Mouse (Mus musculus): Measurements from ENCODE around the gene Guk1. TPM values are rescaled to one million over a fixed set of nuclear protein-coding genes. Genes with fewer than 3 reads are reported as not detected.

The Guk1 gene
- polyA plus RNA-seq, 1 experiment from 2014 or later = 109 TPM

DNA sequence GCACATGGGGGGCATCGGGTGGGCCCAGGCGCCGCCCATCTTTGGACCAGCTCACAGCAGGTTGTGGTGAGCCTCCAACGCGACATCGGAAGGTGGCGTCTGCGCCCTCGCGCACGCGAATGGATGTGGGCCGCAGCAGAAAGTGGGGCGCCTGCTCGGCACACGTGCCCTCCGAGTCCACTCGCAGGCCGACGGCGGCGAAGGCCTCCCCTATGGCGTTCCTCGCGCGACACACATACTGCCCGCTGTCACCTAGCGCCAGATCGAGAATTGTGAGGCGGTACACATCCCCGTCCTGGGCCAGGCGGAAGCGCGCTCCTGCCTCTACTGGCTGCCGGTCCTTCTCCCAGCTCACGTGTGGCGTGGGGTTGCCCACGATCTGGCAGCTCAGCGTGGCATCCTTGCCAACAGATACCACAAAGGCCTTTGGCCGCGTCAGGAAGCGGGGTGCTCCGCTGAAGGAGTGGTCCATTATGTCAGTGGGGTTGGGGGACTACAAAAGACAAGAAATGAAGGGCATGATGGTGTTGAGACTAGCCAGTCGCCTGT, 56.0 kb downstream of the Guk1 start, which contains the start of gene Obscn:
TSS of gene Obscn (minus strand) at position 499 of the 549 bp plus-strand sequence.
- H3K36me3 ChIP-seq = peaks cover 15% of the 10 kb centered on the region; the same call in 1 of the 2 replicates
- WGBS = 28% methylated on average over 44 of the region's 44 CpGs
- H3K9me3 ChIP-seq (replicated peaks) = no peaks in the 10 kb centered on the region
- H3K27me3 ChIP-seq = peaks cover 39% of the 10 kb centered on the region
- peak within 1 kb of the TSS; percentile 48 for H3K4me3 ChIP-seq
- no peak for ATAC-seq (replicated peaks; ENCODE audit: insufficient number of reproducible peaks, insufficient read depth, low FRiP score, low read depth)
- H3K9ac ChIP-seq = peak within 1 kb of the TSS; percentile 71; the same call in 1 of the 2 replicates
- peak within 1 kb of the TSS; percentile 87 for H3K27ac ChIP-seq
- peaks cover 53% of the 10 kb centered on the region for H3K4me1 ChIP-seq (replicated peaks)
- H3K4me2 ChIP-seq = peak within 1 kb of the TSS; percentile 62

- H3K27ac ChIP-seq = no peak overlapping the region
- H3K4me3 ChIP-seq = peak overlapping the region; percentile 25; the same call in 1 of the 2 replicates
- peaks cover 21% of the 10 kb centered on the region; the same call in 1 of the 2 replicates for H3K36me3 ChIP-seq
- peaks cover 53% of the 10 kb centered on the region for H3K4me1 ChIP-seq (replicated peaks)
- H3K9ac ChIP-seq = 0 out of 2 replicates have a peak overlapping the region, but pooled peaks have one; percentile 10
- H3K4me2 ChIP-seq = peak overlapping the region; percentile 62
- WGBS = 24% methylated on average over 55 of the region's 55 CpGs
- no peak for ATAC-seq (replicated peaks; ENCODE audit: insufficient number of reproducible peaks, insufficient read depth, low FRiP score, low read depth)
- peaks cover 39% of the 10 kb centered on the region for H3K27me3 ChIP-seq
- H3K9me3 ChIP-seq (replicated peaks) = no peaks in the 10 kb centered on the region
These were observed 56.8 kb downstream of the Guk1 start for GRCm38 (mm10) chr11:59135051-59135820.

DNA sequence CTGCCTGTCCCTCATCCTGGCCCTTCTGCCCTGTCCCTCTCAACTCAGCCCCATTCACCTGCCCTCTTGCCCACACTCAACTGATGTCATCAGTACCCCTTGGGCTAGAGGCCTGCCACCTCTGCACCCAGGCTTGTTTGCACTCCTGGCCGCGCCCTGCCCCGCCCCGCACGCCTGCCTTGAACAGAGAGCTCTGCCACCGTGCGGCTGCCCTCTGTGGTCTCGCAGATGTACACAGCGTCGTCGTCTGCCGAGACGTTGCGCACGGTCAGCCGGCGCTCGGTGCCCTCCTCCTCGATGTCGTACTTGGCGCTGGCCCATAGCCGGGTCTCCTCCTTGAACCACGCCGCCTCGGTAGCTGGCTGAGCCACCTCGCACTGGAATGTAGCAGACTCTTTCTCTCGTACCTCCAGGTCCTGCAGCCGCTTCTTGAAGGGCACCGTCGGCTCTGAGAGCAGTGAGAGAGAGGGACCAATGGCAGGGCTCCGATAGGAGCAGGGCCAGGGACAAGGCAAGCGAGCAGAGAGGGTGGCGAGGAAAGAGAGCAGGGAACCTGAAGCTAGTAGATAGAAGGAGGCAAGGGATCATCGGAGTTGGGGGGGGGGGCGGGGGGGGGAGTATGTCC, 57.5 kb downstream of the Guk1 start:
- H3K4me2 ChIP-seq = peak overlapping the region; percentile 62
- no peak for ATAC-seq (replicated peaks; ENCODE audit: insufficient number of reproducible peaks, insufficient read depth, low FRiP score, low read depth)
- peak overlapping the region; percentile 25 for H3K4me3 ChIP-seq
- 0 out of 2 replicates have a peak overlapping the region, but pooled peaks have one; percentile 5 for H3K27ac ChIP-seq
- no peaks in the 10 kb centered on the region for H3K9me3 ChIP-seq (replicated peaks)
- peaks cover 46% of the 10 kb centered on the region for H3K4me1 ChIP-seq (replicated peaks)
- H3K27me3 ChIP-seq = peaks cover 39% of the 10 kb centered on the region
- H3K9ac ChIP-seq = no peak overlapping the region
- H3K36me3 ChIP-seq = peaks cover 23% of the 10 kb centered on the region; the same call in 1 of the 2 replicates
- 7% methylated on average over 34 of the region's 35 CpGs for WGBS

Other genes with a start within 250 kb of the Guk1 start
- gene Hist3h2ba, start 243.3 kb downstream of the Guk1 start, polyA plus RNA-seq (2015; fragmentation: Nextera tagmentation; extraction: Ambion mirVana) = 18.0 and 18.3 TPM in 2 replicates
- 30.4 and 34.7 TPM in 2 replicates for gene Hist3h2a, start 237.5 kb downstream of the Guk1 start, polyA plus RNA-seq (2015; fragmentation: Nextera tagmentation; extraction: Ambion mirVana)
- gene Trim17, start 237.5 kb downstream of the Guk1 start, polyA plus RNA-seq (2015; fragmentation: Nextera tagmentation; extraction: Ambion mirVana) = 0.27 and 0.57 TPM in 2 replicates
- 26.9 and 34.6 TPM in 2 replicates for gene Trim11, start 214.1 kb downstream of the Guk1 start, polyA plus RNA-seq (2015; fragmentation: Nextera tagmentation; extraction: Ambion mirVana)
- gene Obscn, start 55.8 kb downstream of the Guk1 start, polyA plus RNA-seq (2015; fragmentation: Nextera tagmentation; extraction: Ambion mirVana) = 64.8 and 65.2 TPM in 2 replicates
- 7.3 and 8.5 TPM in 2 replicates for gene Iba57, start 28.5 kb downstream of the Guk1 start, polyA plus RNA-seq (2015; fragmentation: Nextera tagmentation; extraction: Ambion mirVana)
- gene Gjc2, start 9.0 kb downstream of the Guk1 start, polyA plus RNA-seq (2015; fragmentation: Nextera tagmentation; extraction: Ambion mirVana) = 0.77 TPM in 2 replicates
- gene Mrpl55, start 10.3 kb upstream of the Guk1 start, polyA plus RNA-seq (2015; fragmentation: Nextera tagmentation; extraction: Ambion mirVana) = 99.8 and 114 TPM in 2 replicates
- 17.7 and 18.4 TPM in 2 replicates for gene 2310033P09Rik, start 16.1 kb upstream of the Guk1 start, polyA plus RNA-seq (2015; fragmentation: Nextera tagmentation; extraction: Ambion mirVana)
- gene Arf1, start 36.1 kb upstream of the Guk1 start, polyA plus RNA-seq (2015; fragmentation: Nextera tagmentation; extraction: Ambion mirVana) = 528 and 586 TPM in 2 replicates
- gene Wnt3a, start 98.5 kb upstream of the Guk1 start, polyA plus RNA-seq (2015; fragmentation: Nextera tagmentation; extraction: Ambion mirVana) = not detected in 2 replicates
- 2.3 and 4.2 TPM in 2 replicates for gene Wnt9a, start 114.7 kb upstream of the Guk1 start, polyA plus RNA-seq (2015; fragmentation: Nextera tagmentation; extraction: Ambion mirVana)
- not detected in 2 replicates for gene Prss38, start 183.4 kb upstream of the Guk1 start, polyA plus RNA-seq (2015; fragmentation: Nextera tagmentation; extraction: Ambion mirVana)

All from heart, embryonic 15.5 days (tissue).